Mouse (Mus musculus): ENCODE measurements around the gene Entpd3.

Entpd3 gene

DNA sequence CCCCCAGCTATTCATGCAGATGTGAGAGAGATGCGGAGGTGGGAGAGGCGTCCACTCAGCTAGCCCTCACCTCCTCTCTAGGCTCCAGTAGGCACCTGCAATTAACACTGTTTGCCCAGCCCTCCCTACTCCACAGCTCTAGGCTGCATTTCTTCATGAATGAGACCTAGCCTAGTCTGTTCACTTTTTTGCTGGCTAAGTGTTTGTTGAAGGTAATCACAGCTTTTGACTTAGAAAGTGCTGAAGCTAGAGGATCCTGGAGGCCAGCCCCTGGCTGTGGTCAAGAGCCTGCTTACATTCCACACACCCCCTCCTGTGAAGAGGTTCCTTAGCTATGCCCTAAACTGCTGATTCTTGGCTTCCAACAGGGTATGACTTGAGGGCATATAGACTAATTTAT lies 1.8 kb downstream of the Entpd3 start:
- DNase-seq: peak; percentile 24 to 72

GRCm38 (mm10) chr9:120542241-120542640 lies 2.6 kb downstream of the Entpd3 start:
- no peak for DNase-seq

- DNase-seq: no peak
These were observed 6.4 kb downstream of the Entpd3 start for GRCm38 (mm10) chr9:120545994-120546393.

DNA sequence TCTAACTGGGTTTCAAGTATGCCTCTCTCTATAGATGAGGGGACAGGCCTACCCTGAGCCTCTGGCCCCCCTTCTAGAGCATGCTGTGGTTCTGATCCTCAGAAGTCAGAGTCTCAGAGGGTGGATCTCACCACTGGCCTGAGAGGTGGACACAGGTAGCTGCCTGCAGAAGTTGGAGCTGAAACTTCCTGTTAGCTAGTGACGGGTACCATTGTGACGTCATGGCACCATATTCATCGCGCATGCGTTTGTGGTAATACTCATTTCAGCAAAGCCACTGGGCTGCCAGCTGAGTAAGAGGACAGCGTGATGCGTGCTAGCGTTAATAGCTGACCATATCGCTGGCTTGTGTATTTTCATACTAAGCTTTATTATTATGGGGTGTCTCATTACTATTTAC lies 6.9 kb downstream of the Entpd3 start:
- DNase-seq: no peak

DNA sequence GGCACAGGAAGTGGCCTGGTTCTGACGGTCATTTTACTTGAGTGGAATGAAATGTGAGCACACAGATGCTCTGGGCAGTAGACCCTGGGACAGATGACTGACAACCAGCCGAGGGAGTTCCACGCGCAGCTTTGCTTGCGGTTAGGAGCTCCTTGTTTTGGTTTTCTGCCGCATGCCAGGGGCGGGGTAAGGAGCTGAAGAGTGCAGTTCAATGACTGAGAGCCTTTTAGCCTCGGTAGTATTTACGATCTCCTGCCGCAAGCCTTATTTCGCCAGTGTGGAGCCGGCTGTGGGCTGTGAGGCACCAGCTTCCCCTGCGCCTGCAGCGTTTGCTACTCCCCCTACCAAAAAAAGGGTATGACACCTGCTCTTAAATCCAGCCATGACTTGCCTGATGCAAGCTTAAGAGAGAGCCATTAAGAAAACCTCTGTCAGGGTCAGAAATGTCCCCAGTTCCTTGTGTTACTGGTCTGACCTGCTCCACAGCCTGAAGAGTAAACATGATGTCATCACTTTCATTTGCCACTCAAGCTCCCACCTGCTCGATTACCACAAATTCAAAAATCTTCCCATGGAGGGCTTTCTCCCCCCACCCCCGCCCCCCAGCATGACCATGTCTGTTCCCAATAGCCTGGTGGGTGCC lies 7.5 kb downstream of the Entpd3 start:
- DNase-seq: peak; percentile 18 to 35

DNA sequence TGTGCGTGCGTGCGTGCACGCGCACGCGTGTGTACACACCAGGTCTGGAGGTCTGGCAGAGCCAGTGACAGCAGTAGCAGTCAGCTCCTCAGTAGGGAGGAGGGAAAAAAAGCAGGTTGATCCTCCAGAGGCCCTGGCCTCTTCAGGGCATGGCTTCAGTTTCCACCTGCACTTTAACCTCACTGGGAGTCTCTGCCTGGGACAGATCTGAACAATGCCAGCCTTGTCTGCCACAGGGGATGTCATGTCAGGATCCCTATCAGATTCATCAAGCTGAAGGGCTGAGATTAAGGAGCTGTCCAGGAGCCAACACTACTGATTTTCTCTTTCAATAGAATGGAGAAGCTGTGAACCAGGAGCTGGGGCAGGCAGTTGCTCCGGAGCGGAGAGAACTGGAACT lies 11.2 kb downstream of the Entpd3 start:
- no peak for DNase-seq

GRCm38 (mm10) chr9:120563590-120563989 lies 24.0 kb downstream of the Entpd3 start:
- no peak for DNase-seq

GRCm38 (mm10) chr9:120564247-120564646 lies 24.6 kb downstream of the Entpd3 start:
- DNase-seq: no peak

DNA sequence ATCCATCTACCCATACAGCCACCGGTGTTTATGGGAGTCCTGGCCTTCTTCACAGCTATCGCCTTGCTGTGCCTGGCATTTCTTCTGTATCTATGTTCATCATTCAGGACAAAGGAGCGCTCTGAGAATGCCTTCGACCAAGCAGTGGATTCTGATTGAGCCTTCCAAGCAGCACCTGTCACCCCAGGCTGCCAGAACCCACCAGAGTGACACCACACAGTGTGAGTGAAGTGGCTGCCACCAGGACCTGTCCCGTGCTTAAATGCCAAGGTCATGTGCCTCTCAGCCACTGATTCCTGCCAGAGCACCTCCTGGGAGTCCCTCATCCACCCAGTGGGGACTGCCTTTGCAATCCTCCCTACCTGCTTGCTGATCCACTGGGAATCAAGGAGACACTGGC lies 26.8 kb downstream of the Entpd3 start:
- DNase-seq: no peak

DNA sequence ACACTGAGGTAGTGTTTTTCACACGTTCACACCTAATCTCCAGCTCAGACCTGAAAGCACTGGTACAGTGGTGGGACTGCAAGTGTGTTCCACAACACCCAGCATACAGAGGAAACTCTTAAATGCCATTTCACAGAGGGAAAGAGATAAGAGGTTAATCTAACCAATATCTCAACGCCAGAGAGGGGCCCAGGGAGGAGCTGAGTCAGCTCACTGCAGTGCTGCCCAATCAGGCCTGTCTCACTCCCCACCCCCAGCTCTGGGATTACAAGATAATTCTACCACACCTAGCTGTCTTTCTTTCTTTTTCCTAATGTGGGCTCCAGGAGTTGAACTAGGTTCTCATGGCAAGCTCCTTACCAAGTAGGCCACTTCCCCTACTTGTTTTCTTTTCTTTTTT lies 29.3 kb downstream of the Entpd3 start:
- no peak for DNase-seq

GRCm38 (mm10) chr9:120569721-120570333 lies 30.2 kb downstream of the Entpd3 start:
- DNase-seq: peak in 1 of 2 experiments; percentile 65

- no peak for DNase-seq
These were observed 30.7 kb downstream of the Entpd3 start for GRCm38 (mm10) chr9:120570334-120570725.

GRCm38 (mm10) chr9:120570741-120571592 lies 31.3 kb downstream of the Entpd3 start, which contains the start of gene Rpl14:
TSS of gene Rpl14 (plus strand) at chr9:120571444.
- peak; percentile 98 to 99 for DNase-seq

- no peak for DNase-seq
These were observed 32.2 kb downstream of the Entpd3 start for GRCm38 (mm10) chr9:120571593-120572385.

DNA sequence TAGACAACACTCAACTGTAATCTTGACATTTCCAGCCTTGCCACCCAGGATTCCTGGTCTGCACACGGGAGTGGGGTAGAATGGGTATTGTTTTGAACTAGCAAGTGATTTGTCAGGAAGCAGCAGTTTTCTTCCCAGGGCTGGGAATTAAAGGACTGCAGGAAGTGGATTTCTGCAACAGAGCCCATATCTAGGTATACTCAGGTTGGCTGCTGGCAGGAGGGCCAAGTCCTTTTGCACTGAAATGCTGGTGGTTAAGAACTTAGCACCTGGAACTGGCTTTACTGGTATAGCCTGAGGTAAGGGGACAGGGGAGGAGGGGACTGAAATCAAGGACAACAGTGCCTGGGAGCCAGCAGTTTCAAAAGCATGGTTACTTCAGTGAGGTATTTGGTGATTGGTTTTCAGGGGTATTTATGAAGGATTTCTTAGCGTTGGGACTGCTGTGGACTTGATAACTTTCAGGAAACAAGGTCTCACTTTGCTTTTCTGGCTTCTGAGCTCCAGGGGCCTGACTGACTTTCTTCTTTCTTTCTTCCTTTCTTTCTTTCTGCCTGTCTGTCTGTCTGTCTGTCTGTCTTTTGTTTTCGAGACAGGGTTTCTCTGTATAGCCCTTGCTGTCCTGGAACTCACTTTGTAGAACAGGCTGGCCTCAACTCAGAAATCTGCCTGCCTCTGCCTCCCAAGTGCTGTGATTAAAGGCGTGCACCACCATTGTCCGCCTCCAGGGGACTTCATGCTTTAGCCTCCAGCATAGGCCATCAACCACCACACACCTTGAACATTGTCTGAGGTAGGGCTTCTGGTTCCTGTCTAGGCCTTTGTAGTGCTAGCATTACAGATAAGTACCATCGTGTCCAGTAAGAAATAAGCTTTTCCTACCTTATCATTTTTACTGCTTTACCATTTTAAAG lies 36.4 kb downstream of the Entpd3 start:
- DNase-seq: no peak

DNA sequence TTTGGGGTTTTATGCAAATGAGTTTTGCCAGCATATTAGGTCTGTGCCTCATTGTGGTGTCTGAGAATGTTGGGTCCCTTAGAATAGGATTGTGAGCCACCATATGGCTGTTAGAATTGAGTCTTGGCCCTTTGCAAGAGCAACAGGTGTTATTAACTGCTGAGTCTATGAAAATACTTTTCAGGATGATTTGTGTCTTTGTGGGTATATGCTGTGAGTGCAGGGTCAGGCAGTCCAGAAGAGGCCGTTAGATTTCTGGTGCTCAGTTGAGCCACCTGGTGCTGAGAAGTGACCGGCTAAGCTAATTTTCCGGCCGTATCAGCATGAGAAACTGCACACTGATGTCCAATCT lies 37.0 kb downstream of the Entpd3 start:
- DNase-seq: no peak

DNA sequence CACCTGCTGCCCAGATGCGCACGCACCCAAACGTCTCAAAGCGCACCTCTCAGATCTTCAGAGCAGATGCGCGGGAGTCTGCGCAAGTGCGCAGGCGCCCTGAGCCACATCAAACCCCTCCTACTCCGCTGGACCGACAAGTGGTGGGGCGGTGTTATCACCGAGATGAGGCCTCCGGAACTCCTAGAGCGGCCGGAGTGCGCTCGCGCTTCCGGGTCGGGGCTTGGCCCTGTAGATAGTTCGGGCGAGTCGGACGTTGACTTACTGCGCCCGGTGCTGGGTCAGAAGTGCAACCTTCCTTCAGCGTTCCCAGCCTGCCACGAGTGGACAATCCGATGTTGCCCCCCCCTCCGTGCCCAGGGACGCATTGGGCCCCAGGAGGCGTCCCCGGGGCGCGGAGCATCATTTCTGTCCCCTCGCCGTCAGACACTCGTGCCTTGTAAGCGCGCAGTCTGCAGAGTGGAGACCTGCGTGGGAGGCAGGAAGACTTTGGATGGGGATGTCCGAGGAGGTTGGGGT lies 37.6 kb downstream of the Entpd3 start:
- DNase-seq: peak; percentile 89 to 94

DNA sequence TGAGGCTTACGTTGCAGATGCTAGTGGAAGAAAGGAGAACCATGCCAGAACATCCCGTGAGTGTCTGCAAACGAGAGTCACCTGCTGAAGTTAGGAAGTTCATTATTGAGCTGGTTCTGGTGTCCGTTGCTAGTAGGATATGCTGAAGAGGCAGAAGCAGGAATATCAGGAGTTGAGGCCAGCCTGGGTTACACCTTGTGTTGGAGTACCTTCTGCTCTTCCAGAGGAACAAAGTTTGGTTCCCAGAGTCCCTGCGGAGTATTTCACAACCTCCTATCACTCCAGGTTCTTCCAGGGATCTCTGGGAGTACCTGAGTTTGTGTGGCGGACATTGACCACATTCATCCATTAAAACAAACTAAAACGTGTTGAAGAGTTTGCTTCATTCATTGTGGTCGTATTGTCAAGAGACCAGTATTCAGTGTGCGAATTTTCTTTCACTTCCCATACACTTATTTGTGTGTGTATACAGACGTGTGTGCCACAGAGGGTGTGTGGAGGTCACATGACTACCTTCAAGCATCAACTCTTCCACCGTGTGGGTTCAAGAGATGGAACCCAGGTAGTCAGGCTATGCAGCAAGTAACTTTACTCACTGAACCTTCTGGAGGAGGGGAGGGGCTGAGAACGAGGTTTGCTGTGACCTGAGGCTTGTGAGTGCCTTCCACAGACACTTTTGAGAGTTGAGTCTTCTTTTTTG lies 38.2 kb downstream of the Entpd3 start:
- DNase-seq: no peak

DNA sequence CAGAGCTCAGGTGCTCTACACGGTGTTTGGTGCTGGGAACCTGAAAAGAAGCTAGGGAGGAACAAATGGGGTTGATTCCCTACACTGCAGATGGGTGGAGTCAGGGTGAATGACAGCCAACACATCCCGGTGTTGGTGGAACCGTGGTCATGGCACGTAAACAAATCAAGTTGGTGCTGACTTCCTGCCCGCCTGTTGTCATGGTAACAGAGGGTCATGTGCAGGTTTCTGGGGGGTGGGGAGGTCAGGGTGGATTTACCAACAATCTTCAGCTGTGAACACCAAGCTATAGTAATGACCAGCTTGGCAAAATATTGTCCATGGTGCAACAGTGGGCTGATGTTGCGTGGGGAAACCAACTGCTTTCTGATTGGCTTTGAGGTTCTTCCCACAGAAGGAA lies 39.1 kb downstream of the Entpd3 start:
- DNase-seq: peak in 1 of 2 experiments; percentile 31

DNA sequence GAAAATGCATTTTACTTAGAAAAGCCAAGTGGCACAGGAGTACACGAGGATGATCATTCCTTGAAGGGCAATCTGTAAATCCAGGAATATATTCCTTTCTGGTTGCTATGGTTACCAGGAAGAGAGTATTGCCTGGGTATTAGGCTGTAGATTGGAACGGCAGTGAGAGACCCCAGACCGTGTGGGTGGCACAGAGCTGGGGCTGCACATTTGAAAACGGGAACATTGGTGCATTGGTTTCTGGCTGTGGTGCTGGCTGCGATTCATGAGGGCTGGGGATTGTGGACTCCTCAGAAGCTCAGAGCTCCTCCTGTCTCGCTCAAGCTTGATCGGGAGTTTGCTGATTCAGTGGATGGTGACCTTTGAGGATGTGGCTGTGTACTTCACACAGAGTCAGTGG lies 40.2 kb downstream of the Entpd3 start:
- DNase-seq: no peak

Data from lung, postnatal 4 days (tissue).